Mouse (Mus musculus) ES-E14 (cell line): ENCODE measurements around the gene Ctu2.

Experiments
- CHD2 ChIP-seq: IDR thresholded peaks from 2 replicates; pipeline ENCODE4 v1.6.1; 2014; ENCODE audit warnings: mild to moderate bottlenecking, low read depth, low read length, inconsistent platforms
- MAFK ChIP-seq: IDR thresholded peaks from 2 replicates; pipeline ENCODE4 v1.6.1; 2014; ENCODE audit warnings: mild to moderate bottlenecking, low read depth, low read length, inconsistent platforms; ENCODE audit not compliant: insufficient read depth
- ZC3H11A ChIP-seq: IDR thresholded peaks from 2 replicates; pipeline ENCODE4 v1.6.1; 2012; ENCODE audit warnings: low read depth, mild to moderate bottlenecking, inconsistent platforms, low read length, borderline replicate concordance
- ZNF384 ChIP-seq: IDR thresholded peaks from 2 replicates; pipeline ENCODE4 v1.6.1; 2012; ENCODE audit warnings: low read depth, low read length, inconsistent platforms

DNA sequence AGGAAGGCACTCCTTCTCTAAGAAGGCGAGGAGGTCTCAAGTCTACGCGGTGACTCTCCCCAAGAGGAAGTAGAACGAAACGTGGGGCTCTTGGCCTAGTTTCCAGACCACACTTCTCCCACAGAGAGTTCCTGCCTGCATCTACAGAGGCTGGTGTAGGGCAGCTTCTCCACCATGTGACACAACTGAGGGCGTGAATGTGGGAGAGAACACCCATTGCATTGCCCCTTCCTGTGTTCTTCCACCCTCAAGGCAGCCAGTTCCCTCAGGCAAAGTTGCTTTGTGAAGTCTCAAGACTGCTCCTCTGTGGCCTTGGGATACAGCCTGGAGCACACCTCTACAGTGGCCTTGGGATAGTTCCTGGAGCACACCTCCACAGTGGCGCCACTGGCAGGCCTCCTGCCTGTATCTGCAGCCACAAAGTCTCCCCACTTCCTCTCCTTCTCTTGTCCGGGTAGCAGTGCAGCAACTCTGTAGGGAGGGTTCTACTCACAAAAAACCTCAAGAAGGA, 2.0 kb upstream of the Ctu2 start:
- TF ChIP-seq ZC3H11A (no peak), CHD2 (no peak), MAFK (no peak), ZNF384 (no peak)
